Mouse (Mus musculus): ENCODE measurements at regions not wholly inside any gene's neighbourhood (a gene's known extent, or its start where the extent isn't known, plus 50 kb on each side); places are given as distances from the start of the nearest gene placed in this dataset. TPM values are rescaled to one million over a fixed set of nuclear protein-coding genes. Genes with fewer than 3 reads are reported as not detected.

- H3K4me2 ChIP-seq (replicated peaks), result no peak overlapping the region
- WGBS, result 92% methylated on average over 3 of the region's 3 CpGs
- H3K9ac ChIP-seq, result no peak overlapping the region
- ATAC-seq (ENCODE audit: low FRiP score, low read depth), result no peak
- H3K27ac ChIP-seq, result no peak overlapping the region
- no peaks in the 10 kb centered on the region for H3K9me3 ChIP-seq
- no peak overlapping the region for H3K4me3 ChIP-seq
- no peaks in the 10 kb centered on the region for H3K36me3 ChIP-seq
- no peaks in the 10 kb centered on the region for H3K4me1 ChIP-seq
- H3K27me3 ChIP-seq (replicated peaks), result no peaks in the 10 kb centered on the region
Observed at GRCm38 (mm10) chr4:81492811-81493210, 50.2 kb upstream of the Mpdz start.

Small RNAs in the stretch of these regions (microRNA-seq; reads per million reads assigned to microRNA genes)
- not detected for gene Gm22402
